Mouse (Mus musculus) forebrain, embryonic 16.5 days (tissue): ENCODE results near the gene Acot12. TPM values are rescaled to one million over a fixed set of nuclear protein-coding genes. Genes with fewer than 3 reads are reported as not detected.

ENCODE experiments used
- microRNA-seq: library from miRNA; unstranded; fragments of <30 nt; microRNA quantifications from one replicate; pipeline ENCODE4, GENCODE M21; 2017
- polyA plus RNA-seq: library from polyadenylated mRNA; unstranded; fragments of >200 nt; fragmentation: Nextera tagmentation; extraction: Ambion mirVana; gene quantifications from 2 replicates; pipeline ENCODE4 v1.2.1, GENCODE M21; 2015

Acot12 gene
- polyA plus RNA-seq, 1 experiment from 2014 or later, result not detected

Small RNAs within 50 kb of the gene (microRNA-seq; reads per million reads assigned to microRNA genes)
- gene Gm27656, result not detected

Other genes with a start within 250 kb of the Acot12 start
- 18.5 and 21.9 TPM in 2 replicates for gene Zcchc9, start 66.2 kb downstream of the Acot12 start, polyA plus RNA-seq
- not detected in 2 replicates for gene Ckmt2, start 135.4 kb downstream of the Acot12 start, polyA plus RNA-seq